Mouse (Mus musculus) lung, adult 2 months (tissue): ENCODE results near the gene Cyp2t4.

ENCODE experiments used
- CTCF ChIP-seq: fragments of 200-500 bp; IDR thresholded peaks from 2 replicates; pipeline ENCODE4 v1.5.1; 2011; ENCODE audit warnings: mild to moderate bottlenecking, low read length, control low read depth; ENCODE audit not compliant: insufficient read depth
- POLR2A ChIP-seq: fragments of 200-500 bp; IDR thresholded peaks from 2 replicates; pipeline ENCODE4 v1.6.1; 2011; ENCODE audit warnings: low read depth, mild to moderate bottlenecking, control low read depth, low read length, borderline replicate concordance; ENCODE audit errors: extremely low read depth

DNA sequence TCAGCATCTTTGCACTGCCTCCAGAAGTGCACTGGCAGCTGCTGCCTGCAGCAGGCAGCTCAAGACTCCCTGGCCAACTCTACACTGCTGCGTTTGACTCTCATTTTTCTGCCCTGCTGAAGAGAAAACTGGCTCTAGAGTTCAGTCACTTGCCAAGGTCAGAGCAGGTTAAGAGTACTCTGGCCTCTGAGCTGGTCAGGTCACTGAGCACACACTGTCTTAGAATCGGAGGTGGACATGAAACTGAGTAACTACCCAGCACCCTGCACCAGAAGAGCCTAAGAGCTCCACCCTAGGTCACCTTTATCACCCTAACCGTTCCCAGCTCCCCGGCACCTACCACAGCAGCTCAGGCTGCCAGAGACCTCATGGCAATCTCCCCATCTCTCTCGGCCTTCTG lies 32.5 kb downstream of the Cyp2t4 start:
- TF ChIP-seq CTCF (no peak), POLR2A (no peak)
